Mouse (Mus musculus): Measurements from ENCODE around the gene Sgpl1. TPM values are rescaled to one million over a fixed set of nuclear protein-coding genes. Genes with fewer than 3 reads are reported as not detected.

Gene Sgpl1
- polyA plus RNA-seq, 1 experiment from 2014 or later: 84.8 TPM

- Histone ChIP-seq H3K27ac (no peak overlapping the region), H3K36me3 (no peaks in the 10 kb centered on the region), H3K4me2 (replicated peaks) (no peak overlapping the region), H3K4me1 (no peaks in the 10 kb centered on the region; the same call in 1 of the 2 replicates), H3K27me3 (replicated peaks) (no peaks in the 10 kb centered on the region), H3K9me3 (no peaks in the 10 kb centered on the region), H3K9ac (no peak overlapping the region), H3K4me3 (no peak overlapping the region)
- WGBS: 31% methylated on average over 6 of the region's 6 CpGs
- ATAC-seq (ENCODE audit: low FRiP score, low read depth): no peak
Observed at GRCm38 (mm10) chr10:61150616-61151015, 3.1 kb upstream of the Sgpl1 start.

DNA sequence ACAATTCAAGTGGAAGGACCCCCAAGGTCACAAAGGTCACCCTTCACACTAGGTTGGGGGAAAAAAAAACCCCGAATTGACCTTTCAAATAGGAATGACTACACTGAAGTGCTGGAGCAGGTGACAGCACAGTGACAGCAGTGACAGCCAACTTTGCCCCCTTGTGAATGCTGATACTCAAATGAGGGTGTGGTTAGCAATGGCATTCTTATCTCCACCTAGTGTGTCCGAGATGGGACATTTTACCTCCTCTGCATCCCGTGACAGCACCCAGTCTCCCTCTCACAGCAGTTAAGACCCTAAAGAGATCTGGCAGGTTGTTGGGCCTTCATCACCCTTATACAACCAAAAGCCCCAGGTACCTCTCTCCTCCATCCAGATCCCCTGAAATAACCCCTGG, 2.0 kb upstream of the Sgpl1 start:
- Histone ChIP-seq H3K9ac (no peak overlapping the region), H3K27me3 (replicated peaks) (no peaks in the 10 kb centered on the region), H3K4me3 (no peak overlapping the region), H3K27ac (no peak overlapping the region), H3K36me3 (no peaks in the 10 kb centered on the region), H3K4me1 (no peaks in the 10 kb centered on the region; the same call in 1 of the 2 replicates), H3K9me3 (no peaks in the 10 kb centered on the region), H3K4me2 (replicated peaks) (no peak overlapping the region)
- WGBS: 80% methylated on average over 3 of the region's 3 CpGs
- ATAC-seq (ENCODE audit: low FRiP score, low read depth): no peak

DNA sequence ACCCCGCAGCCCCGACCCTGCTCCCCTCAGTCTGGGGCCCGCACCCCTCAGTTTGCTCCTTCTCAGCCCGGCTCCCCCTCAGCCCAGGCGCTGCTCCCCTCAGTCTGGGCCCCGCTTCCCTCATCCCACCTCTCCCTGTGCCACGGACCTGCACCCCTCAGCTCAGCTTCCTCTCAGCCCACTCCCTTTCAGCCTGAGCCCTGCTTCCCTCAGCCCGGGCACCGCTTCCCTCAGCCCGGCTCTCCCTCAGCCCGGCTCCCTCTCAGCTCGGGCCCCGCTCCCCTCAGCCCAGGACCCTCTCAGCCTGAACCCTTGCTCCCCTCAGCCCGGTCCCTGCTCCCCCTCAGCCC, 721 bp downstream of the Sgpl1 start:
- no peak for ATAC-seq (ENCODE audit: low FRiP score, low read depth)
- H3K9ac ChIP-seq: peak overlapping the region; percentile 95
- WGBS: under 1% methylated on average over 14 of the region's 14 CpGs
- H3K27me3 ChIP-seq (replicated peaks): no peaks in the 10 kb centered on the region
- H3K4me3 ChIP-seq: peak overlapping the region; percentile 86
- peak overlapping the region; percentile 98 for H3K4me2 ChIP-seq (replicated peaks)
- H3K9me3 ChIP-seq: no peaks in the 10 kb centered on the region
- H3K4me1 ChIP-seq: no peaks in the 10 kb centered on the region; the same call in 1 of the 2 replicates
- peak overlapping the region; percentile 92 for H3K27ac ChIP-seq
- no peaks in the 10 kb centered on the region for H3K36me3 ChIP-seq

DNA sequence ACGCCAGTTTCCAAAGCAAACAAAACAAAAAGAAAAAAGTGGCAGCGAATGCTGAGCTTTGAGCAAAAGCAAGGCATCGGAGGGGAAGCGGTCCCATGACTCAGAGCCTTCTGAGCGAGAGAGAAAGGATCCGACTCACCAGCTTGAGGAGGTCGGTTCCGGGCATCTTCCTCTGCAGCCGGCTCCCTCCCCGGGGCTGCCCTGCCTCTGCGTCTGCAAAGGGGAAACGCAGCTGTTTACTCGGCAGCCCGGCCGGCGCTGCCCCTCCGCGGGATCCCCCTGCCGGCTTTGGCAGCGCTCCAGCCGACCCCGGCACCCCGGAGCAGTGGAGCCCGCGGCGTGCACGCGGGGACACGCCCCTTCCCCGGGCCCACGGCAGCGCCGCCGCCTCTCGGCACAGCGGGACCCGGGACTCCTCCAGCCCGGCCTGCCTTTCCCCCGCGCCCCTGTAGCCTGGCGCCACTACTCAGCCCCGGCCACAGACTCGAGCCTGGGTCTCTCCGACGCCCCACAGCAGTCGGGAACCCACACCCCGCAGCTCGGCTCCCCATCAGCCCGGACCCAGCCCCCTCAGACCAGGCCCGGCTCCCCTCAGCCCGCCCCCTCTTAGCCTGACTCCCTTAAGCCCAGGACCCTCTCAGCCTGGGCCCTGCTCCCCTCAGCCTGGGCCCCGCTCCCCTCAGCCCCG, 1.2 kb downstream of the Sgpl1 start:
- no peaks in the 10 kb centered on the region; the same call in 1 of the 2 replicates for H3K4me1 ChIP-seq
- ATAC-seq (ENCODE audit: low FRiP score, low read depth): peak; percentile 72
- no peaks in the 10 kb centered on the region for H3K9me3 ChIP-seq
- H3K27ac ChIP-seq: peak overlapping the region; percentile 92
- peak overlapping the region; percentile 86 for H3K4me3 ChIP-seq
- WGBS: under 1% methylated on average over 53 of the region's 53 CpGs
- H3K27me3 ChIP-seq (replicated peaks): no peaks in the 10 kb centered on the region
- H3K9ac ChIP-seq: peak overlapping the region; percentile 95
- no peaks in the 10 kb centered on the region; the same call in 1 of the 2 replicates for H3K36me3 ChIP-seq
- peak overlapping the region; percentile 98 for H3K4me2 ChIP-seq (replicated peaks)

DNA sequence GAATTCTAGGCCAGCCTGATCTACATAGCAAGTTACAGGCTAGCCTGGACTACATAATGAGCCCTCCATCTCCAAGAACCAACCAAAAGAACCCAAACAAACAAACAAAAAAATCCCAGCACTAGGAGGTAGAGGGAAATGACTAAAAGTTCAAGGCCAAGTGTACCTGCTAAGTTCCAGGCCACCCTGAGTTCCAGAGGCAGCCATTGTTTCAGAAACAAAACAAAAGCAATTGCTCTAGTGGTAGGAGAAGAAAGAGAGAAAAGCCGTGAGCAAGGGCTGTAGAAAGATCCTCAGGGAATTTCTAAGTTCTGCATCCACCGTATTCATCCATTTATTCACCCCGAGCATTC, 1.8 kb downstream of the Sgpl1 start:
- H3K9me3 ChIP-seq: no peaks in the 10 kb centered on the region
- peak overlapping the region; percentile 95 for H3K9ac ChIP-seq
- peaks cover 3% of the 10 kb centered on the region; the same call in 1 of the 2 replicates for H3K36me3 ChIP-seq
- peak overlapping the region; percentile 92 for H3K27ac ChIP-seq
- 0% methylated on average over 3 of the region's 3 CpGs for WGBS
- no peaks in the 10 kb centered on the region for H3K27me3 ChIP-seq (replicated peaks)
- no peaks in the 10 kb centered on the region; the same call in 1 of the 2 replicates for H3K4me1 ChIP-seq
- ATAC-seq (ENCODE audit: low FRiP score, low read depth): no peak
- peak overlapping the region; percentile 86 for H3K4me3 ChIP-seq
- peak overlapping the region; percentile 98 for H3K4me2 ChIP-seq (replicated peaks)

- Histone ChIP-seq H3K27me3 (replicated peaks) (no peaks in the 10 kb centered on the region), H3K4me2 (replicated peaks) (no peak overlapping the region), H3K4me3 (no peak overlapping the region), H3K4me1 (no peaks in the 10 kb centered on the region; the same call in 1 of the 2 replicates), H3K9me3 (no peaks in the 10 kb centered on the region), H3K36me3 (peaks cover 3% of the 10 kb centered on the region; the same call in 1 of the 2 replicates), H3K27ac (no peak overlapping the region), H3K9ac (no peak overlapping the region)
- ATAC-seq (ENCODE audit: low FRiP score, low read depth): no peak
- whole genome bisulfite sequencing: 97% methylated on average over 2 of the region's 2 CpGs
Observed at GRCm38 (mm10) chr10:61143343-61143742, 4.2 kb downstream of the Sgpl1 start.

DNA sequence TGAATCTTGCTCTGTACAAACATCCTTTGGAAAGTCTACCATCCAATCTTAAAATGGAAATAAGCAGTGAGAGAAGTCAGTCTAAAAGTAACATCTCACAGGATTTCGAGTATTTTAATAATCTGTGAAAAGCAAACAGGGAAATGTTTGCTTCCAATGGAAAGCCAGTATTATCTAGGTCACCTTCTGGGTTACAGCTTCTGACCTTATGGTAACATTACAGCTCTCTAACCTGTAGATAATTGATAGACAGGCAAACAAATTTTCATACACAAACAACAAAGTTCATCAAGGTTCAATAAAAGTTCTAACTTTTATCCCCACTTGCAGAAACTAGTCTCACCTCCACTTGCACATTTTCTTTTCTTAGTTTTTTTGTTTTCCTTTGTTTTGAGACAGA, 9.9 kb downstream of the Sgpl1 start:
- Histone ChIP-seq H3K9ac (no peak overlapping the region), H3K27ac (no peak overlapping the region), H3K9me3 (no peaks in the 10 kb centered on the region), H3K36me3 (peaks cover 3% of the 10 kb centered on the region; the same call in 1 of the 2 replicates), H3K4me3 (no peak overlapping the region), H3K27me3 (replicated peaks) (no peaks in the 10 kb centered on the region), H3K4me1 (no peaks in the 10 kb centered on the region), H3K4me2 (replicated peaks) (no peak overlapping the region)
- no peak for ATAC-seq (ENCODE audit: low FRiP score, low read depth)
- WGBS: 77% methylated on average over 1 of the region's 1 CpGs

GRCm38 (mm10) chr10:61135226-61135839, 12.2 kb downstream of the Sgpl1 start:
- Histone ChIP-seq H3K9ac (no peak overlapping the region), H3K4me3 (no peak overlapping the region), H3K27me3 (replicated peaks) (no peaks in the 10 kb centered on the region), H3K36me3 (0 out of 2 replicates have a peak, but pooled peaks cover 3% of the 10 kb centered on the region), H3K27ac (no peak overlapping the region), H3K4me1 (no peaks in the 10 kb centered on the region), H3K4me2 (replicated peaks) (no peak overlapping the region), H3K9me3 (no peaks in the 10 kb centered on the region)
- no peak for ATAC-seq (ENCODE audit: low FRiP score, low read depth)
- 75% methylated on average over 3 of the region's 3 CpGs for WGBS

GRCm38 (mm10) chr10:61134041-61134440, 13.5 kb downstream of the Sgpl1 start:
- Histone ChIP-seq H3K4me1 (no peaks in the 10 kb centered on the region), H3K9me3 (no peaks in the 10 kb centered on the region), H3K9ac (no peak overlapping the region), H3K27me3 (replicated peaks) (no peaks in the 10 kb centered on the region), H3K36me3 (0 out of 2 replicates have a peak, but pooled peaks cover 3% of the 10 kb centered on the region), H3K4me2 (replicated peaks) (no peak overlapping the region), H3K4me3 (no peak overlapping the region), H3K27ac (no peak overlapping the region)
- no peak for ATAC-seq (ENCODE audit: low FRiP score, low read depth)
- WGBS: 80% methylated on average over 4 of the region's 4 CpGs

DNA sequence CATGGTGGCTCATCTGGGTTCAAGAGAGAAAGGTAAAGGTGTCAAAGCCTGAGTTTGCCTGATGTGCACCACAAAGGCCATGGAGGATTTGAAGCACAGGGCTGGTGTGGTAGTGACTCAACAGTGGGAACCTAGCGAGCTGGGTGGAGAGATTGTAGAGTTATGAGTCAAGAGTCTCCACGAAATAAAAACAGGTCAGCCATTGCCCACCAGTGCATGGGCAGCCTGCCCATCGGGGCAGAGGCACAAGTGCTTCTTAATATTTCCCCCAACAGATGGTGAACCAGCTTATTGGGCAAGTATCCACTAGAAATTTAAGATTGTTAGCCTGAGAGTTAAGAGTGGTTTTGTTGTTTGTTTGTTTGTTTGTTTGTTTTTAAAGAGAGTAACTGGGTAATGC, 16.5 kb downstream of the Sgpl1 start:
- H3K36me3 ChIP-seq: peaks cover 3% of the 10 kb centered on the region; the same call in 1 of the 2 replicates
- H3K9ac ChIP-seq: no peak overlapping the region
- H3K27me3 ChIP-seq (replicated peaks): no peaks in the 10 kb centered on the region
- H3K4me3 ChIP-seq: no peak overlapping the region
- H3K4me1 ChIP-seq: no peaks in the 10 kb centered on the region
- no peak for ATAC-seq (ENCODE audit: low FRiP score, low read depth)
- no peak overlapping the region for H3K27ac ChIP-seq
- WGBS: 78% methylated on average over 3 of the region's 3 CpGs
- no peaks in the 10 kb centered on the region for H3K9me3 ChIP-seq
- H3K4me2 ChIP-seq (replicated peaks): no peak overlapping the region

DNA sequence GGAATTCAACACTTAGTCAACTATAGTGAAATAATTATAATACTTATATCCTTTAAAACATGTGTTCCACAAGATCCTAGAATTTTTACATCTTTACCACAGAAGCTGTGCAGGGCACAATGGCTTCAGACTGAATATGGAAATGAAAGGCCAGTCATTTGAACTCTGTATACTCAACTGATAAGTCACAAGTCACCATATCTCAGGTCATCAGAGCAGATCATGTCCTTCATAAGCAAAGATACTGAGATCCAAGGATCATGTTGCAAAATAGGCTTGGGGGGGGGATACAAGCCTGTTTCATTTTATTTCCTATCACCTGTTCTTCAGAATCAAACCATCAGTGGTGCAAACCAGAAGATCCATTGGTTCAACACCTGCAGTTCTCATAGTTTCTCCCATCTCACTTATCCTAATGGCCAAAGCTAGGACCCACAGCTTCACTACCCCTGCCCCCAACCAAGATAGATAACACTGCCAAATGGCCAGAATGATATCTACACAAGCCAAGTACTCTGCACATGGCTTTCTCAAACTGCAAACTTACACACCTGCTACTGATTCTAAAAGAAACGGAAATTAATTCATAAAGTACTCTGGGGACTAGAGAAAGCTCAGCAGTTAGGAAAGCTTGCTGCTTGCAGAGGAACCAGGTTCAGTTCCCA, 18.7 kb downstream of the Sgpl1 start:
- H3K9ac ChIP-seq: no peak overlapping the region
- H3K4me1 ChIP-seq: no peaks in the 10 kb centered on the region
- no peak overlapping the region for H3K27ac ChIP-seq
- H3K4me2 ChIP-seq (replicated peaks): no peak overlapping the region
- no peaks in the 10 kb centered on the region for H3K27me3 ChIP-seq (replicated peaks)
- no peak overlapping the region for H3K4me3 ChIP-seq
- peaks cover 3% of the 10 kb centered on the region; the same call in 1 of the 2 replicates for H3K36me3 ChIP-seq
- no peaks in the 10 kb centered on the region for H3K9me3 ChIP-seq
- ATAC-seq (ENCODE audit: low FRiP score, low read depth): no peak
- 98% methylated on average over 1 of the region's 1 CpGs for WGBS

GRCm38 (mm10) chr10:61124462-61124861, 23.0 kb downstream of the Sgpl1 start:
- no peaks in the 10 kb centered on the region for H3K27me3 ChIP-seq (replicated peaks)
- H3K4me3 ChIP-seq: no peak overlapping the region
- 97% methylated on average over 2 of the region's 2 CpGs for WGBS
- no peak overlapping the region for H3K9ac ChIP-seq
- peaks cover 18% of the 10 kb centered on the region for H3K36me3 ChIP-seq
- H3K9me3 ChIP-seq: no peaks in the 10 kb centered on the region
- no peak for ATAC-seq (ENCODE audit: low FRiP score, low read depth)
- H3K4me1 ChIP-seq: no peaks in the 10 kb centered on the region
- H3K27ac ChIP-seq: no peak overlapping the region
- H3K4me2 ChIP-seq (replicated peaks): no peak overlapping the region

Data from neural tube, embryonic 12.5 days (tissue).